Mouse (Mus musculus) macrophage (primary cell): ENCODE measurements around the gene Slc35e3. TPM values are rescaled to one million over a fixed set of nuclear protein-coding genes. Genes with fewer than 3 reads are reported as not detected.
A peak's percentile ranks its signal among the peaks of the same experiment; 100 is the strongest.

Experiments
- H3K27ac ChIP-seq: fragments of 350-480 bp; formaldehyde crosslinking; 2 replicates; pipeline ENCODE4 v1.9.0; 2021
- H3K36me3 ChIP-seq: fragments of 350-480 bp; formaldehyde crosslinking; 2 replicates; pipeline ENCODE4 v1.9.0; 2021; ENCODE audit errors: inconsistent target
- H3K4me3 ChIP-seq: fragments of 350-480 bp; formaldehyde crosslinking; 2 replicates; pipeline ENCODE4 v1.9.0; 2021; ENCODE audit errors: inconsistent target
- H3K79me2 ChIP-seq: fragments of 350-480 bp; formaldehyde crosslinking; 2 replicates; pipeline ENCODE4 v1.9.0; 2021; ENCODE audit errors: inconsistent target
- WGBS: methylation state at CpG from one replicate; pipeline ENCODE4 v1.1.7; 2026; ENCODE audit warnings: inconsistent platforms; ENCODE audit not compliant: missing documents; 5-methylcytosine and 5-hydroxymethylcytosine counted together
- polyA plus RNA-seq: library from polyadenylated mRNA; stranded (reverse); fragments of 250-400 nt; gene quantifications from 3 replicates; pipeline ENCODE4 v1.2.4, GENCODE M21; 2018; ENCODE audit warnings: inconsistent platforms

Gene Slc35e3
- polyA plus RNA-seq, 1 experiment from 2014 or later, result 6.8 TPM

- Histone ChIP-seq H3K79me2 (no peaks in the 10 kb centered on the region), H3K36me3 (no peaks in the 10 kb centered on the region; the same call in 1 of the 2 replicates), H3K27ac (no peak overlapping the region), H3K4me3 (no peak overlapping the region)
- WGBS, result 14% methylated on average over 10 of the region's 15 CpGs
Measured at GRCm38 (mm10) chr10:117731244-117732101, 14.7 kb downstream of the Slc35e3 start.

GRCm38 (mm10) chr10:117730637-117731203 is 15.4 kb downstream of the Slc35e3 start:
- no peaks in the 10 kb centered on the region for H3K36me3 ChIP-seq
- 88% methylated on average over 10 of the region's 12 CpGs for WGBS
- no peak overlapping the region for H3K27ac ChIP-seq
- no peaks in the 10 kb centered on the region for H3K79me2 ChIP-seq
- no peak overlapping the region for H3K4me3 ChIP-seq

- Histone ChIP-seq H3K36me3 (no peaks in the 10 kb centered on the region), H3K4me3 (no peak overlapping the region), H3K79me2 (no peaks in the 10 kb centered on the region), H3K27ac (no peak overlapping the region)
- 89% methylated on average over 7 of the region's 7 CpGs for WGBS
Measured at GRCm38 (mm10) chr10:117730140-117730539, 16.0 kb downstream of the Slc35e3 start.

GRCm38 (mm10) chr10:117729139-117729814 is 16.9 kb downstream of the Slc35e3 start:
- H3K27ac ChIP-seq, result no peak overlapping the region
- 90% methylated on average over 11 of the region's 11 CpGs for WGBS
- H3K36me3 ChIP-seq, result no peaks in the 10 kb centered on the region
- H3K4me3 ChIP-seq, result no peak overlapping the region
- no peaks in the 10 kb centered on the region for H3K79me2 ChIP-seq

- Histone ChIP-seq H3K4me3 (no peak overlapping the region), H3K79me2 (no peaks in the 10 kb centered on the region), H3K27ac (no peak overlapping the region), H3K36me3 (no peaks in the 10 kb centered on the region)
- WGBS, result 85% methylated on average over 5 of the region's 5 CpGs
Measured at GRCm38 (mm10) chr10:117728574-117728973, 17.6 kb downstream of the Slc35e3 start.

- no peaks in the 10 kb centered on the region for H3K36me3 ChIP-seq
- H3K27ac ChIP-seq, result no peak overlapping the region
- WGBS, result 90% methylated on average over 9 of the region's 9 CpGs
- H3K4me3 ChIP-seq, result no peak overlapping the region
- H3K79me2 ChIP-seq, result no peaks in the 10 kb centered on the region
Measured at GRCm38 (mm10) chr10:117727518-117728110, 18.6 kb downstream of the Slc35e3 start.

GRCm38 (mm10) chr10:117726888-117727385 is 19.2 kb downstream of the Slc35e3 start:
- Histone ChIP-seq H3K27ac (no peak overlapping the region), H3K79me2 (no peaks in the 10 kb centered on the region), H3K36me3 (no peaks in the 10 kb centered on the region), H3K4me3 (no peak overlapping the region)
- WGBS, result 96% methylated on average over 4 of the region's 4 CpGs

- no peaks in the 10 kb centered on the region for H3K36me3 ChIP-seq
- no peaks in the 10 kb centered on the region for H3K79me2 ChIP-seq
- 91% methylated on average over 4 of the region's 4 CpGs for WGBS
- H3K4me3 ChIP-seq, result no peak overlapping the region
- no peak overlapping the region for H3K27ac ChIP-seq
Measured at GRCm38 (mm10) chr10:117726350-117726749, 19.8 kb downstream of the Slc35e3 start.

- H3K36me3 ChIP-seq, result no peaks in the 10 kb centered on the region
- no peaks in the 10 kb centered on the region for H3K79me2 ChIP-seq
- 90% methylated on average over 7 of the region's 7 CpGs for WGBS
- H3K27ac ChIP-seq, result no peak overlapping the region
- no peak overlapping the region for H3K4me3 ChIP-seq
Measured at GRCm38 (mm10) chr10:117725671-117726070, 20.5 kb downstream of the Slc35e3 start.

GRCm38 (mm10) chr10:117724804-117725361 is 21.3 kb downstream of the Slc35e3 start:
- WGBS, result 100% methylated on average over 1 of the region's 3 CpGs
- Histone ChIP-seq H3K36me3 (no peaks in the 10 kb centered on the region), H3K79me2 (no peaks in the 10 kb centered on the region), H3K4me3 (no peak overlapping the region), H3K27ac (no peak overlapping the region)

- 73% methylated on average over 5 of the region's 5 CpGs for WGBS
- no peak overlapping the region for H3K4me3 ChIP-seq
- H3K79me2 ChIP-seq, result no peaks in the 10 kb centered on the region
- no peaks in the 10 kb centered on the region for H3K36me3 ChIP-seq
- H3K27ac ChIP-seq, result no peak overlapping the region
Measured at GRCm38 (mm10) chr10:117724136-117724718, 21.9 kb downstream of the Slc35e3 start.

GRCm38 (mm10) chr10:117718161-117719119 is 27.7 kb downstream of the Slc35e3 start:
- Histone ChIP-seq H3K4me3 (no peak overlapping the region), H3K79me2 (no peaks in the 10 kb centered on the region), H3K27ac (peak overlapping the region; percentile 96), H3K36me3 (no peaks in the 10 kb centered on the region)
- 76% methylated on average over 17 of the region's 19 CpGs for WGBS

GRCm38 (mm10) chr10:117717583-117717982 is 28.6 kb downstream of the Slc35e3 start:
- WGBS, result 0% methylated on average over 3 of the region's 4 CpGs
- Histone ChIP-seq H3K79me2 (no peaks in the 10 kb centered on the region), H3K4me3 (no peak overlapping the region), H3K27ac (peak overlapping the region; percentile 96), H3K36me3 (no peaks in the 10 kb centered on the region)
